Mouse (Mus musculus): Measurements from ENCODE around the gene Mindy1.

DNA sequence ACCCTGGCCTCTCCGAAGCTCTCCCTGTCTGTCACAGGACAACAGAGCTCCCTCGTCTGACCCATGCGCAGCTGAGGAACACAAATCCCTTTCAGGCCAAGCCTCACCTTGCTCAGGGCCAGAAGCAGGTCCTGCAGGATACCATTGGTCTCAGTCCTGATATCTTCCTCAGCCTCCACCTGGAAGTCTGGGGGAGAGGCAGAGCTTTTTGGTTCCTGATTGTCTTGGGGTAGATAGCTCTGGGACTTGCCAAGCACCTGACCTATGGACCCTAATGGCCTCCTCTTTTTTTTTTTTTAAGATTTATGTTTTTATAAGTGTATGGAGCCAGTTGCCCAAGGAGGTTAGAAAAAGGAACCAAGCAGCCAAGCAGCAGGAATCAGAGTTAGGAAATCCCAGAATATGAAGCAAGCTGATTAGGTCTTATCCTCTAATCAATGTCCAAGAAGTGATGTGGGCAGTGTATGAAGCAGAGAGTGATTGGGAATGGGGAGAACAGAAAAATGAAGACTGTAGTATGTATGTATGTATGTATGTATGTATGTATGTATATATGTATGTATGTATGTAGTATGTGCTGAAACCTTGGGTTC, 20.2 kb downstream of the Mindy1 start:
- TF ChIP-seq POLR2A (IDR thresholded peaks at IDR 0.05; ENCODE audit: borderline replicate concordance, extremely low read depth, low read depth, low read length), result no peak
- no peak for TF ChIP-seq CTCF (IDR thresholded peaks at IDR 0.05; ENCODE audit: insufficient read depth, low read length)

Measured in lung, adult 2 months (tissue).